Mouse (Mus musculus) forebrain, embryonic 16.5 days (tissue): ENCODE measurements around the gene Wasf2. TPM values are rescaled to one million over a fixed set of nuclear protein-coding genes. Genes with fewer than 3 reads are reported as not detected.
A peak's percentile ranks its signal among the peaks of the same experiment; 100 is the strongest.

Source experiments
- ATAC-seq: fragments of 200-750 bp; cut with Nextera tagmentation; 2 replicates; pipeline ENCODE4 v1.8.0; 2017; ENCODE audit warnings: mild to moderate bottlenecking, moderate library complexity
- H3K27ac ChIP-seq: fragments of 300-500 bp; sonication (generic); 2 replicates; pipeline ENCODE4 v1.5.1; 2014; ENCODE audit warnings: low read length, control low read depth
- H3K27me3 ChIP-seq: fragments of 300-500 bp; sonication (generic); replicated peaks from 2 replicates; pipeline ENCODE4 v1.6.1; 2014; ENCODE audit warnings: low read length; ENCODE audit not compliant: control insufficient read depth, insufficient read depth
- H3K36me3 ChIP-seq: fragments of 300-500 bp; sonication (generic); 2 replicates; pipeline ENCODE4 v1.6.1; 2014; ENCODE audit not compliant: control insufficient read depth, insufficient read depth
- H3K4me1 ChIP-seq: fragments of 300-500 bp; sonication (generic); replicated peaks from 2 replicates; pipeline ENCODE4 v1.6.1; 2014; ENCODE audit warnings: low read length; ENCODE audit not compliant: control insufficient read depth, insufficient read depth
- H3K4me2 ChIP-seq: fragments of 300-500 bp; sonication (generic); 2 replicates; pipeline ENCODE4 v1.6.1; 2014; ENCODE audit warnings: mild to moderate bottlenecking, low read length, control low read depth
- H3K4me3 ChIP-seq: fragments of 300-500 bp; sonication (generic); replicated peaks from 2 replicates; pipeline ENCODE4 v1.5.1; 2014; ENCODE audit warnings: mild to moderate bottlenecking, low read length, control low read depth
- H3K9ac ChIP-seq: fragments of 300-500 bp; sonication (generic); replicated peaks from 2 replicates; pipeline ENCODE4 v1.6.1; 2014; ENCODE audit warnings: low read depth, low read length, control low read depth
- H3K9me3 ChIP-seq: fragments of 300-500 bp; sonication (generic); 2 replicates; pipeline ENCODE4 v1.6.1; 2016; ENCODE audit warnings: low read length; ENCODE audit not compliant: control insufficient read depth
- WGBS: fragments of 180-500 bp; shearing (Covaris S2); extraction: QIAGEN DNeasy Blood & Tissue Kit; methylation state at CpG from one replicate; pipeline ENCODE4 v1.1.7; 2014; 5-methylcytosine and 5-hydroxymethylcytosine counted together
- polyA plus RNA-seq: library from polyadenylated mRNA; unstranded; fragments of >200 nt; fragmentation: Nextera tagmentation; extraction: Ambion mirVana; gene quantifications from 2 replicates; pipeline ENCODE4 v1.2.1, GENCODE M21; 2015

The Wasf2 gene
- polyA plus RNA-seq, 1 experiment from 2014 or later, result 27.0 TPM

DNA sequence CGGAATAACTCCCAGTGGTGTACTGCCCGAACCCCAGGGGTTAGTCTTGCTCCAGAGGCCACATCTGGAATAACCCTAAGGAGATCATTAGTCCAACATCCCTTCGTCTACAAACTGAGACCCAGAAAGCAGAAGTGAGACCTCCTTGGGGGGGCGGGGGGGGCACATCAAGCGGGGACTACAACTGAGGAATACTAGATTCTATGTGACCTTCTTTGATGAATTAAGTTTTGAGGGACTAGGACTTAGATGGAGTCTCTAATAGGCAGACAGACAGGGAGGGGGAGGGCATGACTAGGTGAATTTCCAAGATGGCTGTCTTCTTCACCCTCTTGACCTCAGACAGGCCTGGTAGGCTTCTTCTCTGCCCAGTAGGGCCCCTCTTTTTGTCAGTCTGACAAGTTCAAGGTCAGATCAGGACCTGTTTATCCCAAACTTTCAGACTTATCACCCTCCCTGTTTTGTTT lies 20.9 kb upstream of the Wasf2 start:
- Histone ChIP-seq H3K36me3 (no peaks in the 10 kb centered on the region), H3K4me1 (no peaks in the 10 kb centered on the region), H3K4me2 (no peak overlapping the region), H3K9ac (no peak overlapping the region), H3K4me3 (no peak overlapping the region), H3K27me3 (no peaks in the 10 kb centered on the region), H3K9me3 (no peaks in the 10 kb centered on the region), H3K27ac (no peak overlapping the region)
- no peak for ATAC-seq
- 87% methylated on average over 5 of the region's 5 CpGs for WGBS

DNA sequence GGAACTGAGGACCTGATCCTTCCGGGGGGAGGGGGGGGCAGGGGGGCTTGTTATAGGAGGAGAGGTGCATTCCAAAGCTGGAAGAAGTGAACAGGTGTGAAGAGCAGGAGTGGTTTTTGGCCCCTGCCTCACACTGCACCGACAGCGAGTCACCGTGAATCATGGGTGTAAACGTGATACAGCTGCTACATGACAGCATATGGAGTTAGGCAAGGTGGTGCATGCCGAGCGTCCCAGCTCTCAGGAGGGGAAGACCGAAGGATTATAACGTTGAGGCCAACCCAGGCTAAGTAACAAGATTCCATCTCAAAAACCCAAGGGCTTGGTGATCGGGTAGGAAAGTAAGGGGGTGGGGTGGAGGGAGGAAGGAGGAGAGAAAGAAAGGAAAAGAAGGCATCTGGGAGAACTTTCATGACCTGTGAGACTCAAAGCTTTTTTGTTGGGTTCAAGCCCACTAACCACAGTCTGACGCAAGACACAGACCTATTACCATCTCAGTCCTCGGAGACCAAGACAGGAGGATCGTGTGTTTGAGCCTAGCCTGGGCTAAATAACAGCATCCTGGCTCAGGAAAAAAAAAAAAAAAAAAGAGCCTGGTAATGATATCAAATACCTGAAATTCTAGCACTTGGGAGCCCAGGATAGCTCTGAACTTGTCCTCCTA lies 18.0 kb upstream of the Wasf2 start:
- Histone ChIP-seq H3K4me1 (peaks cover 3% of the 10 kb centered on the region), H3K27ac (no peak overlapping the region), H3K4me2 (no peak overlapping the region), H3K27me3 (no peaks in the 10 kb centered on the region), H3K9ac (no peak overlapping the region), H3K9me3 (no peaks in the 10 kb centered on the region), H3K36me3 (no peaks in the 10 kb centered on the region), H3K4me3 (no peak overlapping the region)
- WGBS, result 62% methylated on average over 13 of the region's 13 CpGs
- no peak for ATAC-seq

DNA sequence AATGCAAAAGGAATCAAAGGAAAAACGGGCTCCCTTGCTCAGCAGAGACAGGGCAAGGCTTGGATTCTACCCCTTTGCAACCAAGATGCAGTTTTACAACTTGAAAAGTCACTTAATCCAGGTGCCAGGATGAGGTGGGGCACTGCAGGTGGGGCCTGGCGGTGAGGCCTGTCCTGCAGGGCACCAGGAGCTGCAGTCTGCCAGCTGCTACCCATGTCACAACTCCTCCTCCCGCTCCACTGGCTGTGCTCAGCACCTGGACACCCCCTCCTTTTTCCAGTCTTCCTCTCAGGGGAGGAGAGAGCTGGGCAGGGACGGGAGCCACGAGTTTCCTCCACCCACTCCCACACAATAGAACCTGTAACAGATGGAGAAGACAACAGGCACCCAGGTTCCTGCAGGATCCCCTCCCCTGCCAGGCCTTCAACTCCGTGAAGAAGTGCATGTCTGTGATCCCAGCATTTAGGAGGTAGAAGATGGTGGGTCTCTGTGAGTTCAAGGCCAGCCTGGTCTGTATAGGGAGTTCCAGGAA lies 16.9 kb upstream of the Wasf2 start:
- Histone ChIP-seq H3K27ac (no peak overlapping the region), H3K9me3 (no peaks in the 10 kb centered on the region), H3K4me2 (no peak overlapping the region), H3K9ac (no peak overlapping the region), H3K4me1 (peaks cover 11% of the 10 kb centered on the region), H3K27me3 (no peaks in the 10 kb centered on the region), H3K36me3 (no peaks in the 10 kb centered on the region), H3K4me3 (no peak overlapping the region)
- 46% methylated on average over 6 of the region's 6 CpGs for WGBS
- no peak for ATAC-seq

DNA sequence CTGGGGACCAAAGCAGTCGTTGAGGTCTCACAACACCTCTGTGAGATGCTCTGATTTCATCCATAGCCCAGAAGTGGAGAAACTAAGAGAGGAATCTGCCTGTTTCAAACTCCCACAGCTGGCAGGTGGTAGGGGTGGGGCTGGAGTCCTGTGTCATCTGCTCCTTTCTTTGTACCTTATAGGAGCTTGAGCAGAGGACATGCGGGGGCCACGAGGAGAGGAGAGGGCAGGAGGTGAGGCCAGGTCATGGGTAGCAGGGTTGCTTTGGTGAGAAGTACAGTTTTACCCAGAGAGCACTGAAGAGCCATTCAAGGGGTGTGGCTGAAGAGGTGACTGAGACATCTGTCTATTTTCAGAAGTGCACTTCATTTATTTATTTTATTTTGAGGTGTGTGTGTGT lies 15.5 kb upstream of the Wasf2 start:
- H3K27me3 ChIP-seq, result no peaks in the 10 kb centered on the region
- H3K9ac ChIP-seq, result no peak overlapping the region
- ATAC-seq, result no peak
- H3K27ac ChIP-seq, result no peak overlapping the region
- H3K9me3 ChIP-seq, result no peaks in the 10 kb centered on the region
- no peak overlapping the region for H3K4me3 ChIP-seq
- no peak overlapping the region for H3K4me2 ChIP-seq
- no peaks in the 10 kb centered on the region for H3K36me3 ChIP-seq
- H3K4me1 ChIP-seq, result peaks cover 11% of the 10 kb centered on the region
- 85% methylated on average over 3 of the region's 3 CpGs for WGBS

DNA sequence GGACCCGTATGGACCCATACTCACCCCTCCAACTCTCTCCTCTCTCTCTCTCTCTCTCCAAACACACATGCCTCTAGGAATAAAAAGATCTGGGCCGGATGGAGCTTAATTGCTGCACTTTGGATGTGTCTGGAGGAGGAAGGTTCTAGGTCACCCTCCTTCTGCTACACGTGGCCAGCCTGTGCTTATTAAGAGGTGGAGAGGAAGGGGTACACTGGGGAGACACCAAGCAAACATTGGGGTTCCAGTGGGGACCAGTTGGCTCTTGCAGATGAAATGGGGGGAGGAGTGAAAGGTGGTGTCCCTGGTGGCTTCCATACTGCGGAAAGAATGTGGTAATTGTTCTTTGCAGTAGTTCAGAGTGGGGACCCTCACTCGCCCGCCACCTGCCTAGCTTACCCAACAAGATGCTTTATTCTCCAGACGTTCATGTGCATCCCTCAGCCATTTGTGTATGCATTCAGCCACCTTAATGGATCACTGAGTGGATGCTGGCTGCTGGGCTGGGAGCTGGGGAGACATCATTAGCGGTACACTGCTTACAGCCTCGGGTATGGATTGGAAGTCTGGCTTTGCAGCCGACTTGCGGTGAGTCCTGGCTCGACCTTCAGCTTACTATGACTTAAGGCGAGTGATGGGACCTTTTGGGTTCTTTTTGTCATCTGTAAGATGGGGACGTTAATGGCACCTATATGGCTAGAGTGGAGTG lies 14.4 kb upstream of the Wasf2 start:
- 72% methylated on average over 14 of the region's 14 CpGs for WGBS
- no peak for ATAC-seq
- no peak overlapping the region for H3K27ac ChIP-seq

DNA sequence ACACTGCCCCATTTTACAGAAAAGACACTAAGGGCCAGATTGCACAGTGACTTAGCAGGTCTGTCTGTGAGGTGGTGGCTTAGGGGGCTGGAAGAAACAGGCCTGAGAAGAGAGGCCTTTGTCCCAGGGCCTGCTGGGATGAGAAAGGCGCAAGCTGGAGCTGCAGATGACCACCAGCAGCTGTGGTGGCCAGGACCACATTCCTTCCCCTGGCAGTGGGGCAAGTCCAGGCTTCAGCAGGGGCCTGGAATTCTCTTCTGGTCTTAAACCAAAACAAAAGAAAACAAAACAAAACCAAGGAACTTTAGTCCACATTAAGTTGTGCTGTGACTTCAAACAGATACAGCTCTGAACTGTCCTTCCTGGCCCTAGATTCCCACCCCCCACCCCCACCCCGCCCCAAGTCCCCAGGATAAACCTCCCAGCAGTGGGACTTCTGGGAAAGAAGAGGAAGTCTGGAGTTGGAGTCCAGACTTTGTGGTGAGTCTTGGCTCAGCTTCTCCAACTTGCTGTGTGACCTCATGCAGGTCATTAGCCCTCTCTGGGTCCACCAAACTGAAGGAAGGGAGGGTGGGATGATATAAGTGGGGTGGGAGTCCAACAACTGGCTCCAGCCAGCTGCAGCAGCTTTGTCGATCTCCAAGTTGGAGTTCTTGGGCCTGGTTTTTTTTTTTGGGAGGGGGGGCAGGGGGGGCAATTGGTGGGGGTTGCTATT lies 13.4 kb upstream of the Wasf2 start:
- ATAC-seq, result no peak
- H3K9me3 ChIP-seq, result no peaks in the 10 kb centered on the region
- peak overlapping the region; percentile 68 for H3K27ac ChIP-seq
- no peaks in the 10 kb centered on the region for H3K36me3 ChIP-seq
- no peaks in the 10 kb centered on the region for H3K27me3 ChIP-seq
- no peak overlapping the region for H3K9ac ChIP-seq
- H3K4me2 ChIP-seq, result no peak overlapping the region
- WGBS, result 67% methylated on average over 3 of the region's 3 CpGs
- no peak overlapping the region for H3K4me3 ChIP-seq
- H3K4me1 ChIP-seq, result peaks cover 17% of the 10 kb centered on the region

More for the DNA sequence above, 14.4 kb upstream of the Wasf2 start:
- Histone ChIP-seq H3K4me2 (no peak overlapping the region), H3K9me3 (no peaks in the 10 kb centered on the region), H3K36me3 (no peaks in the 10 kb centered on the region), H3K4me3 (no peak overlapping the region), H3K9ac (no peak overlapping the region), H3K4me1 (peaks cover 15% of the 10 kb centered on the region), H3K27me3 (no peaks in the 10 kb centered on the region)

DNA sequence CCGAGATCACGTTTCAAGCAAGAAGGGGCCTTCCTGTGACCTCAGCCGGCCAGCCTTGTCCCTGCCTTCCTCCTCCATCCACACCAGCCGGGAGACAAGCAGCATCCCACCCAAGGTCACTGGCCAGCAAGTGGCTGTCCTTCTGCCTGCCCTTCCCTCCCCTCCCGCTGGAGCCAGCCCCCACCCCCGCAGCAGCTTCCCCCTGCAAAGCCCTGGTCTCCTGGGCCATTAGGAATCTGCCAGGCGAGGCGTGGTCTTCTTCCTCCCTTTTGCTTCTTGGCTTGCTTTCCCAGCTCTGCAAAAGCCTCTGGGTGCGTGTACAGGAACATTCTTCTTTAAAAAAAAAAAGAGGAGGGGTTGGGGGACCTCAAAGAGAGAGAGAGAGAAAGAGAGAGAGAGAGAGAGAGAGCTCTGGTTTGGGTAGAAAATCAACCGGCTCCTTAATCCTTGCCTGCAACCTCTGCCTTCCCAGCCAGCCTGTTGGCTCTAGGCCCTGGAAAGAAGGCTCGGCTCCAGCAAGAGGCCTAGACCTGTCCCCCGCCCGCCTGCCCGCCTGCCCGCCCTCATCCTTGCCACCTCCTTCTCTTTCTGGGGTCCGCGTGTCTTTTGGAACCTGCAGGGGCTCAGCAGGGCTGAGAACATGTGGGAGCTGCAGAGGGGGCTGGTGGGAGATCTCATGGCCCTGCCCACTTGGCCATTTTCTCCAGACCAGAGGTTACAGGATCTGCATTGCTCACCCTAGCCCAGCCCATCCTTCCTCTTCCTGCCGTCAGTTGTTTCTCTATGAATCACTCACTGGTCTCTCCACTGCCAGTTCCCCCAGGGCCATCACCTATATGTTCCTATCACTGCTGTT lies 12.5 kb upstream of the Wasf2 start:
- Histone ChIP-seq H3K36me3 (no peaks in the 10 kb centered on the region), H3K27ac (peak overlapping the region; percentile 68), H3K4me1 (peaks cover 17% of the 10 kb centered on the region), H3K9ac (no peak overlapping the region; the same call in 1 of the 2 replicates), H3K9me3 (no peaks in the 10 kb centered on the region), H3K4me3 (no peak overlapping the region), H3K27me3 (no peaks in the 10 kb centered on the region), H3K4me2 (no peak overlapping the region)
- 20% methylated on average over 18 of the region's 18 CpGs for WGBS
- ATAC-seq, result peak; percentile 36

DNA sequence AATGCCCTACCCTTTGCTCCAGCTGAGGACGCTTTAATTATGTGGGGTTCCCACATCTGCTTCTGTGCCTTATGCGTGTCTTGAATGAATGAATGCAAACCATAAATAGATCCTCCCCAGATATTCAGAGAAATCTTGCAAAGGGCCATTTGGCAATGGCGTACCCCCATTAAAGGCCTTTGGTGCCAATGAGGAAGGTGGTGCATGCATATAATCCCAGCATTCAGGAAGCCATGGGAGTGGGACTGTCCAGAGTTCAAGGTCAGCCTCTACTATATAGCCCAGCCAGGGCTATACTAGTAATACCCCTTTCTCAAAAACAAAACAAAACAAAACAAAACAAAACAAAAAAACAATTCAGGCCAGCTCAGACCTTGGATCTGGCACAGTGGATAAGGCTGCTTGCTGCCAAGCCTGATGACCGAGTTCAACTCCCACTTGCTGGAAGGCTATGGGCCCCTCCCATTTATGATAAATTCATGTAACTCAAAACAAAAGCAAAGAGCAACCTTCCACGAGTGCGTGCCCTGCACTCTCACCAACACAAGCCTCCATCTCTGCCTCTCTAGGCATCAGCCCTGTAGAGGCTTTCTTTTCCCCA lies 11.4 kb upstream of the Wasf2 start:
- ATAC-seq, result no peak
- Histone ChIP-seq H3K36me3 (no peaks in the 10 kb centered on the region), H3K4me3 (no peak overlapping the region), H3K4me1 (peaks cover 17% of the 10 kb centered on the region), H3K4me2 (no peak overlapping the region), H3K9ac (no peak overlapping the region), H3K27me3 (no peaks in the 10 kb centered on the region), H3K9me3 (no peaks in the 10 kb centered on the region), H3K27ac (no peak overlapping the region)
- 76% methylated on average over 6 of the region's 6 CpGs for WGBS
